Mouse (Mus musculus) limb, embryonic 10.5 days (tissue): Measurements from ENCODE around the gene Taok1. TPM values are rescaled to one million over a fixed set of nuclear protein-coding genes. Genes with fewer than 3 reads are reported as not detected.

Experiments used
- DNase-seq: peaks from one replicate; pipeline ENCODE4 v3.0.0-alpha.2; 2017; ENCODE audit warnings: low spot score
- H3K27ac ChIP-seq: fragments of 300-500 bp; sonication (generic); 2 replicates; pipeline ENCODE4 v1.5.1; 2016; ENCODE audit warnings: mild to moderate bottlenecking
- H3K27me3 ChIP-seq: fragments of 300-500 bp; sonication (generic); 2 replicates; pipeline ENCODE4 v1.6.1; 2016; ENCODE audit warnings: low read depth, mild to moderate bottlenecking; ENCODE audit not compliant: poor library complexity, severe bottlenecking
- H3K36me3 ChIP-seq: fragments of 300-500 bp; sonication (generic); 2 replicates; pipeline ENCODE4 v1.6.1; 2016; ENCODE audit warnings: mild to moderate bottlenecking, moderate library complexity
- H3K4me1 ChIP-seq: fragments of 300-500 bp; sonication (generic); 2 replicates; pipeline ENCODE4 v1.6.1; 2016
- H3K4me3 ChIP-seq: fragments of 300-500 bp; sonication (generic); 2 replicates; pipeline ENCODE4 v1.5.1; 2016; ENCODE audit warnings: mild to moderate bottlenecking, moderate library complexity
- H3K9me3 ChIP-seq: fragments of 300-500 bp; sonication (generic); replicated peaks from 2 replicates; pipeline ENCODE4 v1.6.1; 2016; ENCODE audit warnings: mild to moderate bottlenecking
- WGBS: fragments of 180-500 bp; shearing (Covaris S2); methylation state at CpG from one replicate; pipeline ENCODE4 v1.1.7; 2016; 5-methylcytosine and 5-hydroxymethylcytosine counted together
- polyA plus RNA-seq: library from polyadenylated mRNA; unstranded; fragments of >200 nt; fragmentation: Nextera tagmentation; extraction: Ambion mirVana; gene quantifications from 2 replicates; pipeline ENCODE4 v1.2.1, GENCODE M21; 2016

Gene Taok1
- polyA plus RNA-seq, 1 experiment from 2014 or later, result 9.9 TPM

GRCm38 (mm10) chr11:77500361-77501325, 107.0 kb downstream of the Taok1 start:
- Histone ChIP-seq H3K27me3 (no peaks in the 10 kb centered on the region), H3K36me3 (peaks cover 82% of the 10 kb centered on the region), H3K4me3 (no peak overlapping the region), H3K9me3 (no peaks in the 10 kb centered on the region), H3K4me1 (peaks cover 56% of the 10 kb centered on the region), H3K27ac (no peak overlapping the region; the same call in 1 of the 2 replicates)
- DNase-seq, result no peak
- 90% methylated on average over 17 of the region's 17 CpGs for WGBS

GRCm38 (mm10) chr11:77499354-77499753, 108.3 kb downstream of the Taok1 start:
- Histone ChIP-seq H3K27ac (0 out of 2 replicates have a peak overlapping the region, but pooled peaks have one; percentile 22), H3K27me3 (no peaks in the 10 kb centered on the region), H3K9me3 (no peaks in the 10 kb centered on the region), H3K4me1 (peaks cover 69% of the 10 kb centered on the region), H3K4me3 (no peak overlapping the region), H3K36me3 (peaks cover 70% of the 10 kb centered on the region)
- DNase-seq, result no peak
- 96% methylated on average over 7 of the region's 7 CpGs for WGBS

GRCm38 (mm10) chr11:77498261-77499139, 109.1 kb downstream of the Taok1 start:
- 77% methylated on average over 12 of the region's 12 CpGs for WGBS
- Histone ChIP-seq H3K4me3 (peak overlapping the region; percentile 34), H3K9me3 (no peaks in the 10 kb centered on the region), H3K4me1 (peaks cover 77% of the 10 kb centered on the region), H3K27me3 (no peaks in the 10 kb centered on the region), H3K27ac (peak overlapping the region; percentile 88), H3K36me3 (peaks cover 61% of the 10 kb centered on the region)
- DNase-seq, result no peak

GRCm38 (mm10) chr11:77497851-77498250, 109.8 kb downstream of the Taok1 start:
- no peak for DNase-seq
- WGBS, result 34% methylated on average over 4 of the region's 4 CpGs
- no peaks in the 10 kb centered on the region for H3K9me3 ChIP-seq
- H3K36me3 ChIP-seq, result peaks cover 55% of the 10 kb centered on the region
- H3K27ac ChIP-seq, result peak overlapping the region; percentile 88
- H3K4me1 ChIP-seq, result peaks cover 79% of the 10 kb centered on the region
- no peaks in the 10 kb centered on the region for H3K27me3 ChIP-seq
- H3K4me3 ChIP-seq, result peak overlapping the region; percentile 34

GRCm38 (mm10) chr11:77497341-77497756, 110.3 kb downstream of the Taok1 start:
- Histone ChIP-seq H3K27ac (peak overlapping the region; percentile 88), H3K9me3 (no peaks in the 10 kb centered on the region), H3K4me1 (peaks cover 84% of the 10 kb centered on the region), H3K4me3 (peak overlapping the region; percentile 34), H3K27me3 (no peaks in the 10 kb centered on the region), H3K36me3 (peaks cover 50% of the 10 kb centered on the region)
- peak; percentile 85 for DNase-seq
- 8% methylated on average over 6 of the region's 6 CpGs for WGBS

GRCm38 (mm10) chr11:77495507-77495906, 112.1 kb downstream of the Taok1 start:
- Histone ChIP-seq H3K4me1 (peaks cover 93% of the 10 kb centered on the region), H3K27me3 (no peaks in the 10 kb centered on the region), H3K27ac (no peak overlapping the region), H3K36me3 (peaks cover 32% of the 10 kb centered on the region), H3K9me3 (no peaks in the 10 kb centered on the region), H3K4me3 (peak overlapping the region; percentile 98; the same call in 1 of the 2 replicates)
- DNase-seq, result no peak

GRCm38 (mm10) chr11:77494782-77495181, 112.8 kb downstream of the Taok1 start:
- peak overlapping the region; percentile 98 for H3K4me3 ChIP-seq
- no peak for DNase-seq
- no peak overlapping the region; the same call in 1 of the 2 replicates for H3K27ac ChIP-seq
- no peaks in the 10 kb centered on the region for H3K27me3 ChIP-seq
- peaks cover 24% of the 10 kb centered on the region for H3K36me3 ChIP-seq
- WGBS, result 82% methylated on average over 6 of the region's 6 CpGs
- H3K9me3 ChIP-seq, result no peaks in the 10 kb centered on the region
- peaks cover 93% of the 10 kb centered on the region for H3K4me1 ChIP-seq

- 33% methylated on average over 4 of the region's 4 CpGs for WGBS
These were observed 113.3 kb downstream of the Taok1 start for GRCm38 (mm10) chr11:77494344-77494676.

GRCm38 (mm10) chr11:77493512-77494343, 113.9 kb downstream of the Taok1 start, which contains the start of gene Git1:
Gene Git1 (plus strand): TSS chr11:77493562.
- Histone ChIP-seq H3K27me3 (no peaks in the 10 kb centered on the region), H3K4me3 (peak within 1 kb of the TSS; percentile 98), H3K9me3 (no peaks in the 10 kb centered on the region), H3K36me3 (peaks cover 14% of the 10 kb centered on the region; the same call in 1 of the 2 replicates), H3K4me1 (peaks cover 89% of the 10 kb centered on the region), H3K27ac (peak within 1 kb of the TSS; percentile 96)
- 4% methylated on average over 64 of the region's 74 CpGs for WGBS
- DNase-seq, result peak; percentile 67

More at GRCm38 (mm10) chr11:77494344-77494676, 113.3 kb downstream of the Taok1 start:
- DNase-seq, result no peak
- Histone ChIP-seq H3K4me3 (peak overlapping the region; percentile 98), H3K27me3 (no peaks in the 10 kb centered on the region), H3K4me1 (peaks cover 89% of the 10 kb centered on the region), H3K9me3 (no peaks in the 10 kb centered on the region), H3K27ac (peak overlapping the region; percentile 96), H3K36me3 (peaks cover 20% of the 10 kb centered on the region)

GRCm38 (mm10) chr11:77492911-77493332, 114.7 kb downstream of the Taok1 start:
- WGBS, result under 1% methylated on average over 32 of the region's 32 CpGs

GRCm38 (mm10) chr11:77492311-77492871, 115.2 kb downstream of the Taok1 start:
- peak overlapping the region; percentile 96 for H3K27ac ChIP-seq
- H3K4me3 ChIP-seq, result peak overlapping the region; percentile 98
- H3K27me3 ChIP-seq, result no peaks in the 10 kb centered on the region
- 1% methylated on average over 18 of the region's 18 CpGs for WGBS
- peak; percentile 56 for DNase-seq
- H3K36me3 ChIP-seq, result 0 out of 2 replicates have a peak, but pooled peaks cover 14% of the 10 kb centered on the region
- H3K9me3 ChIP-seq, result no peaks in the 10 kb centered on the region
- peaks cover 89% of the 10 kb centered on the region for H3K4me1 ChIP-seq

More at GRCm38 (mm10) chr11:77492911-77493332, 114.7 kb downstream of the Taok1 start:
- Histone ChIP-seq H3K27ac (peak overlapping the region; percentile 96), H3K9me3 (no peaks in the 10 kb centered on the region), H3K4me1 (peaks cover 89% of the 10 kb centered on the region), H3K27me3 (no peaks in the 10 kb centered on the region), H3K36me3 (0 out of 2 replicates have a peak, but pooled peaks cover 14% of the 10 kb centered on the region), H3K4me3 (peak overlapping the region; percentile 98)
- peak; percentile 91 for DNase-seq
